Mouse (Mus musculus) CH12.LX (cell line): Measurements from ENCODE around the gene Kmt5a. TPM values are rescaled to one million over a fixed set of nuclear protein-coding genes. Genes with fewer than 3 reads are reported as not detected.

ENCODE experiments used
- DNase-seq: peaks from one replicate; pipeline ENCODE4 v3.0.0-alpha.2; 2013; ENCODE audit errors: extremely low read depth
- H3K27ac ChIP-seq: 2 replicates; pipeline ENCODE4 v1.5.1; 2012; ENCODE audit warnings: low read depth, mild to moderate bottlenecking, control low read depth, moderate library complexity; ENCODE audit not compliant: insufficient read depth
- H3K27me3 ChIP-seq: replicated peaks from 2 replicates; pipeline ENCODE3; 2012; ENCODE audit warnings: inconsistent platforms
- H3K36me3 ChIP-seq, 2 experiments: replicated peaks in 1 of 2; 2 replicates each; pipeline versions ENCODE3 to v1.6.1; 2012; ENCODE audit warnings: inconsistent platforms in 1 of 2, low read length in 1 of 2, mild to moderate bottlenecking in 1 of 2, mixed read lengths in 1 of 2, moderate library complexity in 1 of 2; ENCODE audit not compliant: control insufficient read depth in 1 of 2, insufficient read depth in 1 of 2
- H3K4me1 ChIP-seq, 2 experiments: 2 replicates each; pipeline ENCODE4 v1.6.1; 2012; ENCODE audit warnings: inconsistent platforms in 1 of 2, moderate library complexity in 1 of 2; ENCODE audit not compliant: insufficient read depth in 2 of 2, control insufficient read depth in 1 of 2
- H3K4me2 ChIP-seq: 2 replicates; pipeline ENCODE4 v1.6.1; 2012; ENCODE audit warnings: low read depth, mild to moderate bottlenecking, control low read depth; ENCODE audit not compliant: poor library complexity, insufficient read depth, severe bottlenecking
- H3K4me3 ChIP-seq, 3 experiments: fragments of 150-350 bp in 1 of 3; sonication (generic) in 1 of 3; replicated peaks in 1 of 3; 2 replicates each; pipeline versions ENCODE3 to v1.5.1; 2011 to 2012; ENCODE audit warnings: low read depth in 2 of 3, low read length in 2 of 3, mild to moderate bottlenecking in 2 of 3, moderate library complexity in 2 of 3, control low read depth in 1 of 3, improper control_type of control experiment in 1 of 3, inconsistent platforms in 1 of 3, mixed read lengths in 1 of 3; ENCODE audit not compliant: poor library complexity in 1 of 3
- H3K79me2 ChIP-seq: replicated peaks from 2 replicates; pipeline ENCODE4 v1.6.1; 2012; ENCODE audit warnings: mild to moderate bottlenecking, moderate library complexity; ENCODE audit not compliant: control insufficient read depth, poor library complexity, insufficient read depth, severe bottlenecking; ENCODE audit errors: extremely low read depth
- H3K9ac ChIP-seq: 2 replicates; pipeline ENCODE4 v1.6.1; 2012; ENCODE audit warnings: low read depth, mild to moderate bottlenecking, control low read depth, moderate library complexity; ENCODE audit not compliant: insufficient read depth
- H3K9me3 ChIP-seq: replicated peaks from 2 replicates; pipeline ENCODE3; 2012; ENCODE audit warnings: low read length, inconsistent platforms, mixed read lengths
- CHD2 ChIP-seq: IDR thresholded peaks from 2 replicates; pipeline ENCODE4 v1.6.1; 2011; ENCODE audit warnings: low read length, improper control_type of control experiment
- ELF1 ChIP-seq: IDR thresholded peaks from 2 replicates; pipeline ENCODE4 v1.6.1; 2014; ENCODE audit warnings: low read depth, mild to moderate bottlenecking, inconsistent platforms, low read length, improper control_type of control experiment
- EP300 ChIP-seq: IDR thresholded peaks from 2 replicates; pipeline ENCODE4 v1.6.1; 2011; ENCODE audit warnings: low read length, improper control_type of control experiment
- HCFC1 ChIP-seq: IDR thresholded peaks from 2 replicates; pipeline ENCODE4 v1.6.1; 2012; ENCODE audit warnings: low read depth, mild to moderate bottlenecking, inconsistent platforms, low read length, improper control_type of control experiment
- IRF4 ChIP-seq: IDR thresholded peaks from 2 replicates; pipeline ENCODE4 v1.6.1; 2014; ENCODE audit warnings: low read depth, mild to moderate bottlenecking, inconsistent platforms, low read length, improper control_type of control experiment
- JUN ChIP-seq: IDR thresholded peaks from 2 replicates; pipeline ENCODE4 v1.6.1; 2011; ENCODE audit warnings: low read depth, mild to moderate bottlenecking, low read length, improper control_type of control experiment, moderate library complexity; ENCODE audit not compliant: insufficient read depth
- MAFK ChIP-seq: IDR thresholded peaks from 2 replicates; pipeline ENCODE4 v1.6.1; 2011; ENCODE audit warnings: low read length, improper control_type of control experiment; ENCODE audit not compliant: insufficient replicate concordance
- MEF2A ChIP-seq: IDR thresholded peaks from 2 replicates; pipeline ENCODE4 v1.6.1; 2014; ENCODE audit warnings: low read depth, mild to moderate bottlenecking, inconsistent platforms, low read length, improper control_type of control experiment, borderline replicate concordance
- NRF1 ChIP-seq: IDR thresholded peaks from 2 replicates; pipeline ENCODE4 v1.6.1; 2014; ENCODE audit warnings: low read depth, mild to moderate bottlenecking, inconsistent platforms, low read length, improper control_type of control experiment, moderate library complexity
- PAX5 ChIP-seq: IDR thresholded peaks from 2 replicates; pipeline ENCODE4 v1.6.1; 2012; ENCODE audit warnings: low read length, inconsistent platforms, mixed read lengths
- POLR2A ChIP-seq: IDR thresholded peaks from 2 replicates; pipeline ENCODE4 v1.6.1; 2011; ENCODE audit warnings: low read depth, mild to moderate bottlenecking, improper control_type of control experiment, low read length
- TBP ChIP-seq: conservative IDR thresholded peaks from 2 replicates; pipeline ENCODE4 v1.6.1; 2011; ENCODE audit warnings: low read depth, low read length, improper control_type of control experiment
- ZC3H11A ChIP-seq: IDR thresholded peaks from 2 replicates; pipeline ENCODE4 v1.6.1; 2012; ENCODE audit warnings: low read depth, mild to moderate bottlenecking, inconsistent platforms, low read length, improper control_type of control experiment
- ZKSCAN1 ChIP-seq: IDR thresholded peaks from 2 replicates; pipeline ENCODE4 v1.6.1; 2012; ENCODE audit warnings: low read depth, inconsistent platforms, low read length, improper control_type of control experiment, borderline replicate concordance
- dilution Hi-C: fragments of 300-500 bp; cut with MboI; formaldehyde crosslinking; loops from 2 replicates; pipeline ENCODE4 v1.14.3; 2020; ENCODE audit warnings: low sequenced_read_pairs; ENCODE audit not compliant: extremely low pct_unique_long_range_greater_than_20kb, extremely low pct_ligation_motif_present
- in situ Hi-C: fragments of 300-500 bp; cut with MboI; formaldehyde crosslinking; loops from 3 replicates; pipeline ENCODE4 v1.14.3; 2019; ENCODE audit warnings: low sequenced_read_pairs, low pct_ligation_motif_present, low pct_unique_long_range_greater_than_20kb, mixed read lengths
- polyA plus RNA-seq: library from polyadenylated mRNA; unstranded; fragments of >175 nt; gene quantifications from 2 replicates; pipeline ENCODE4 v1.2.1, GENCODE M21; 2012; ENCODE audit warnings: low read depth; ENCODE audit not compliant: insufficient read length
- total RNA-seq, 2 experiments: library from RNA; depleted of rRNA; stranded (reverse); fragments of 300-350 nt in 1 of 2; fragments of >200 nt in 1 of 2; gene quantifications; 2 replicates each; pipeline ENCODE4 v1.2.3; 2012 to 2014

Gene Kmt5a
- total and polyA plus RNA-seq, 3 experiments, result 55.3 to 151 (median 62.8) TPM

GRCm38 (mm10) chr5:124510536-124511050, 70.9 kb downstream of the Kmt5a start:
- H3K36me3 ChIP-seq, result peaks cover 5 to 25% of the 10 kb centered on the region in 2 experiments
- no peaks in the 10 kb centered on the region for H3K79me2 ChIP-seq
- in situ Hi-C loops, result no loop called here
- no peak overlapping the region for H3K27ac ChIP-seq
- dilution Hi-C loops, result no loop called here
- no peak overlapping the region for H3K4me3 ChIP-seq
- H3K27me3 ChIP-seq, result no peaks in the 10 kb centered on the region
- no peak overlapping the region for H3K4me2 ChIP-seq
- no peak overlapping the region for H3K9ac ChIP-seq
- DNase-seq, result no peak
- TF ChIP-seq TBP, result no peak
- TF ChIP-seq JUN, result no peak
- TF ChIP-seq ELF1, result no peak
- TF ChIP-seq PAX5, result no peak
- TF ChIP-seq ZKSCAN1, result no peak
- no peak for TF ChIP-seq HCFC1
- TF ChIP-seq NRF1, result no peak
- TF ChIP-seq CHD2, result no peak
- TF ChIP-seq MAFK, result no peak
- no peak for TF ChIP-seq EP300
- no peak for TF ChIP-seq POLR2A
- no peak for TF ChIP-seq IRF4
- TF ChIP-seq MEF2A, result no peak
- no peak for TF ChIP-seq ZC3H11A
- peaks cover 10 to 23% of the 10 kb centered on the region in 2 experiments for H3K4me1 ChIP-seq
- no peaks in the 10 kb centered on the region for H3K9me3 ChIP-seq

Other genes with a start within 250 kb of the Kmt5a start
- 5.0 and 5.3 TPM in 2 replicates for gene Pitpnm2, start 190.2 kb upstream of the Kmt5a start, total RNA-seq (2012; rRNA removed)
- 1.0 and 1.7 TPM in 2 replicates for gene Pitpnm2, start 190.2 kb upstream of the Kmt5a start, total RNA-seq (2014; rRNA removed)
- gene Pitpnm2, start 190.2 kb upstream of the Kmt5a start, polyA plus RNA-seq, result 8.0 and 11.9 TPM in 2 replicates
- gene Mphosph9, start 112.0 kb upstream of the Kmt5a start, total RNA-seq (2012; rRNA removed), result 5.6 and 5.7 TPM in 2 replicates
- 6.9 and 8.0 TPM in 2 replicates for gene Mphosph9, start 112.0 kb upstream of the Kmt5a start, total RNA-seq (2014; rRNA removed)
- gene Mphosph9, start 112.0 kb upstream of the Kmt5a start, polyA plus RNA-seq, result 7.8 and 9.8 TPM in 2 replicates
- gene 2810006K23Rik, start 111.8 kb upstream of the Kmt5a start, total RNA-seq (2012; rRNA removed), result 6.1 and 6.3 TPM in 2 replicates
- gene 2810006K23Rik, start 111.8 kb upstream of the Kmt5a start, total RNA-seq (2014; rRNA removed), result 8.9 TPM in 2 replicates
- 8.2 and 8.9 TPM in 2 replicates for gene 2810006K23Rik, start 111.8 kb upstream of the Kmt5a start, polyA plus RNA-seq
- 90.4 and 134 TPM in 2 replicates for gene Cdk2ap1, start 76.8 kb upstream of the Kmt5a start, total RNA-seq (2012; rRNA removed)
- gene Cdk2ap1, start 76.8 kb upstream of the Kmt5a start, total RNA-seq (2014; rRNA removed), result 170 and 179 TPM in 2 replicates
- gene Cdk2ap1, start 76.8 kb upstream of the Kmt5a start, polyA plus RNA-seq, result 287 and 323 TPM in 2 replicates
- 38.3 and 44.2 TPM in 2 replicates for gene Sbno1, start 13.9 kb upstream of the Kmt5a start, total RNA-seq (2012; rRNA removed)
- 32.4 and 35.0 TPM in 2 replicates for gene Sbno1, start 13.9 kb upstream of the Kmt5a start, total RNA-seq (2014; rRNA removed)
- 48.5 and 52.3 TPM in 2 replicates for gene Sbno1, start 13.9 kb upstream of the Kmt5a start, polyA plus RNA-seq
- 393 and 482 TPM in 2 replicates for gene Rilpl2, start 38.4 kb downstream of the Kmt5a start, total RNA-seq (2012; rRNA removed)
- 415 and 425 TPM in 2 replicates for gene Rilpl2, start 38.4 kb downstream of the Kmt5a start, total RNA-seq (2014; rRNA removed)
- gene Rilpl2, start 38.4 kb downstream of the Kmt5a start, polyA plus RNA-seq, result 354 and 405 TPM in 2 replicates
- gene Snrnp35, start 43.2 kb downstream of the Kmt5a start, total RNA-seq (2012; rRNA removed), result 23.3 and 27.4 TPM in 2 replicates
- 13.9 and 14.9 TPM in 2 replicates for gene Snrnp35, start 43.2 kb downstream of the Kmt5a start, total RNA-seq (2014; rRNA removed)
- gene Snrnp35, start 43.2 kb downstream of the Kmt5a start, polyA plus RNA-seq, result 29.0 and 36.3 TPM in 2 replicates
- gene Rilpl1, start 91.5 kb downstream of the Kmt5a start, total RNA-seq (2012; rRNA removed), result 4.6 and 5.7 TPM in 2 replicates
- gene Rilpl1, start 91.5 kb downstream of the Kmt5a start, total RNA-seq (2014; rRNA removed), result 1.8 and 3.1 TPM in 2 replicates
- gene Rilpl1, start 91.5 kb downstream of the Kmt5a start, polyA plus RNA-seq, result 5.4 and 6.1 TPM in 2 replicates
- gene Tmed2, start 100.8 kb downstream of the Kmt5a start, total RNA-seq (2012; rRNA removed), result 205 and 319 TPM in 2 replicates
- 769 and 796 TPM in 2 replicates for gene Tmed2, start 100.8 kb downstream of the Kmt5a start, total RNA-seq (2014; rRNA removed)
- 280 and 301 TPM in 2 replicates for gene Tmed2, start 100.8 kb downstream of the Kmt5a start, polyA plus RNA-seq
- 18.2 and 20.2 TPM in 2 replicates for gene Ddx55, start 112.9 kb downstream of the Kmt5a start, total RNA-seq (2012; rRNA removed)
- gene Ddx55, start 112.9 kb downstream of the Kmt5a start, total RNA-seq (2014; rRNA removed), result 15.1 and 15.7 TPM in 2 replicates
- 25.8 and 25.9 TPM in 2 replicates for gene Ddx55, start 112.9 kb downstream of the Kmt5a start, polyA plus RNA-seq
- gene Eif2b1, start 139.2 kb downstream of the Kmt5a start, total RNA-seq (2012; rRNA removed), result 50.8 and 68.3 TPM in 2 replicates
- gene Eif2b1, start 139.2 kb downstream of the Kmt5a start, total RNA-seq (2014; rRNA removed), result 98.0 and 107 TPM in 2 replicates
- gene Eif2b1, start 139.2 kb downstream of the Kmt5a start, polyA plus RNA-seq, result 104 and 111 TPM in 2 replicates
- 58.2 and 63.0 TPM in 2 replicates for gene Gtf2h3, start 139.2 kb downstream of the Kmt5a start, total RNA-seq (2012; rRNA removed)
- 84.9 and 87.5 TPM in 2 replicates for gene Gtf2h3, start 139.2 kb downstream of the Kmt5a start, total RNA-seq (2014; rRNA removed)
- gene Gtf2h3, start 139.2 kb downstream of the Kmt5a start, polyA plus RNA-seq, result 51.9 and 57.0 TPM in 2 replicates
- gene Atp6v0a2, start 188.6 kb downstream of the Kmt5a start, total RNA-seq (2012; rRNA removed), result 10.9 and 11.8 TPM in 2 replicates
- gene Atp6v0a2, start 188.6 kb downstream of the Kmt5a start, total RNA-seq (2014; rRNA removed), result 7.4 and 7.7 TPM in 2 replicates
- 13.2 and 16.5 TPM in 2 replicates for gene Atp6v0a2, start 188.6 kb downstream of the Kmt5a start, polyA plus RNA-seq